Mouse (Mus musculus) E14TG2a.4 (cell line): Measurements from ENCODE around the gene Arpp21.

Source experiments
- H3K27me3 ChIP-seq: 2 replicates; pipeline ENCODE4 v1.6.1; 2014; ENCODE audit warnings: low read length, control low read depth; ENCODE audit not compliant: insufficient read depth
- H3K36me3 ChIP-seq: 2 replicates; pipeline ENCODE4 v1.6.1; 2014; ENCODE audit warnings: low read length, control low read depth; ENCODE audit not compliant: insufficient read depth
- H3K4me1 ChIP-seq: replicated peaks from 2 replicates; pipeline ENCODE4 v1.6.1; 2014; ENCODE audit warnings: low read depth, low read length, control low read depth
- H3K4me3 ChIP-seq: replicated peaks from 2 replicates; pipeline ENCODE4 v1.5.1; 2014; ENCODE audit warnings: mild to moderate bottlenecking, low read length
- H3K9me3 ChIP-seq: 2 replicates; pipeline ENCODE4 v1.6.1; 2014; ENCODE audit warnings: low read length, control low read depth
- CTCF ChIP-seq: conservative IDR thresholded peaks from 2 replicates; pipeline ENCODE4 v1.5.1; 2014; ENCODE audit warnings: low read length
- NANOG ChIP-seq: IDR thresholded peaks from 2 replicates; pipeline ENCODE4 v1.6.1; 2014; ENCODE audit warnings: borderline replicate concordance, low read length, mixed read lengths
- POU5F1 ChIP-seq: IDR thresholded peaks from 2 replicates; pipeline ENCODE4 v1.6.1; 2014; ENCODE audit warnings: low read length, borderline replicate concordance

The Arpp21 gene

DNA sequence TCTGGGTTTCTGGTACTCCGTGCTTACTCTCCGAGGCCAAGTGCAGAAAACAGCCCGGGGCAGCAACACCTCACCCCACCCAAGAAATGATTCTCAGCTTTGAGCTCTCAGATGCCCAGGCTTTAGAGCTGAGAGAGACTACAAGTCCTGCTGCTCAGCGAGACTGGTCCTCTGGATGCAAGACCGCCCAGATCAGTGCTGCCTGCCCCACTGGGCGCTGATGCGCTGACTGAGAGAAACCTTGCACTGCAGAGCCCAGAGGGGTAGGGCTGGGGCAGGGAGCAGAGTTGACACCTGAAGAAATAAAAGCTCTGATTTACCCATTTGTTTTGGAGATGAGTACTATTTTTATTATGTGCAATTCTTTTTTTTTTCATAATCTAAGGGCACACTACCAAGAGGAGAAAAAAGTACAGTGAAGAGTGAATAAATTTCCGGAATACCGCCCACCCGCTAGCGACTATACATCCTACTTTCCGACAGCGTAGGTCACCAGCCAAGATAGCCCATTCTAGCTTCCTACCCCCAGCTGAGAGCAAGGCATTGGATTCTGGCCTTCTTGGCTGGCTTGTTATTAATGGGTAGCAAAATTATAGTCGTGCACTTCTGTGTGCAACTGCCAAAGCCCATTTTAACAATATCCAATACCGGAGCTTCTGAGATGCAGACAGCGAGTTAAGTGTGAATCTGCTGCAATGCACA, at the start of gene Arpp21:
Gene Arpp21, minus strand, starts transcription at position 243 of the 702 bp plus-strand sequence.
- peak within 1 kb of the TSS; percentile 74 for H3K4me3 ChIP-seq
- H3K27me3 ChIP-seq: peaks cover 64% of the 10 kb centered on the region

DNA sequence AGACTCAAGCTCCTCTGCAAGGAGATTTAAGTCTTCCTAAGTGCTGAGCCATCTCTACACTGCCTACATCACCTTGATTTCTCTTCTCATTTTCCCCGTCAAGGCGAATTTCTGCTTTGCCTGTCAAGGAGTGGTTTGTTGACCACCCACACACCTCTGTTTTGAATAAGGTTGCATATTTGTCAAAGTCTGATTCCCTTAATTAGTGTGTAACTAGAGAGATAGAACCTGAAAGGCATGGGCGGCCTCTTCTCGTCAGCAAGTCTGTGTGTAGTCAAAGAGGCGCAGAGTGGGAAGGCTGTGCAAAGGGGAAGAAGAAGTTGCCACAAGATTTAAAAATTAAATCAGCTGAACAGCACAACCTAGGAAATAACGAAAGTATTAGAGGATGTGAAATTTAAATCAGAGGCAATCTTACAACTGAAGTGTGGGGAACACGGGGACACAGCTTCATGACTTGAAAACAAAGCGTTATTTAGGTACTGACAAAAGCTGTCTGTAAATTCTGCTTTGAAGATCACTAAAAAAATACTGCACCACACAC, 36.8 kb upstream of the Arpp21 start:
- no peak overlapping the region for H3K4me3 ChIP-seq
- peaks cover 4% of the 10 kb centered on the region; the same call in 1 of the 2 replicates for H3K9me3 ChIP-seq
- no peak for TF ChIP-seq POU5F1
- TF ChIP-seq NANOG: no peak
- TF ChIP-seq CTCF: no peak
- no peaks in the 10 kb centered on the region for H3K4me1 ChIP-seq
- no peaks in the 10 kb centered on the region for H3K36me3 ChIP-seq
- no peaks in the 10 kb centered on the region for H3K27me3 ChIP-seq

More for the DNA sequence above, at the start of gene Arpp21:
- TF ChIP-seq CTCF: no peak
- TF ChIP-seq POU5F1: no peak
- no peak for TF ChIP-seq NANOG
- Histone ChIP-seq H3K36me3 (no peaks in the 10 kb centered on the region), H3K9me3 (no peaks in the 10 kb centered on the region), H3K4me1 (peaks cover 10% of the 10 kb centered on the region)

DNA sequence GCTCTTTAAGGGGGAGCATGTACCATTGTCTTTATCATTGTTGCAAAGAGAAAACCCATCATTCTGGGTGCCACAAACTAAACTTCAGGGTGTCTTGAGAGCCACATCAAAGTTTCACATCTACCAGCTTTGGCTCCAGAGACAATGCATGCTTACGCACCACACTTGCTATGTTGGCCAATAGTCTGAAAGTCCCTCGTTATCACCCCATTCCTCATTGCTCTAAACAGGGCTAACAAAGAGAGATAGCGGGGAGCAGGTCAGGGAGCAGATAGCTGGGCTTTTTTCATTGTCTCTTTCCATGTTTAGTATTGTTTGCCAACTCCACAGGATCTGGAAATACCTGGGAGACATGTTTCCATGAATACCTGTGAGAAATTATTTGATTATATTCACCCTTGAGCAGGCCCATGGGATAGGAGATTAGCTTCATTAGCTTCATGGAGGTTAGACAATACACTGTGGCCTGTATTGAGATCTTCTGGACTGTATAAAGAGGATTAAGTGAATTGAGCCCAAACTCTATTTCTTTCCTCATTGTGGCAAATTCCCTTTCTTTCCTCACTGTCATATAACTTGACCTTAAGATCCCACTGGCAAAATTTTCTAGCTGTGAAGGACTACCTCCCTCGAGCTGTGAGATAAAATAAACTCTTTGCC, 29.4 kb upstream of the Arpp21 start:
- H3K27me3 ChIP-seq: 0 out of 2 replicates have a peak, but pooled peaks cover 2% of the 10 kb centered on the region
- H3K36me3 ChIP-seq: no peaks in the 10 kb centered on the region
- no peaks in the 10 kb centered on the region for H3K4me1 ChIP-seq
- TF ChIP-seq POU5F1 (no peak), CTCF (no peak), NANOG (no peak)
- no peak overlapping the region for H3K4me3 ChIP-seq
- H3K9me3 ChIP-seq: no peaks in the 10 kb centered on the region

DNA sequence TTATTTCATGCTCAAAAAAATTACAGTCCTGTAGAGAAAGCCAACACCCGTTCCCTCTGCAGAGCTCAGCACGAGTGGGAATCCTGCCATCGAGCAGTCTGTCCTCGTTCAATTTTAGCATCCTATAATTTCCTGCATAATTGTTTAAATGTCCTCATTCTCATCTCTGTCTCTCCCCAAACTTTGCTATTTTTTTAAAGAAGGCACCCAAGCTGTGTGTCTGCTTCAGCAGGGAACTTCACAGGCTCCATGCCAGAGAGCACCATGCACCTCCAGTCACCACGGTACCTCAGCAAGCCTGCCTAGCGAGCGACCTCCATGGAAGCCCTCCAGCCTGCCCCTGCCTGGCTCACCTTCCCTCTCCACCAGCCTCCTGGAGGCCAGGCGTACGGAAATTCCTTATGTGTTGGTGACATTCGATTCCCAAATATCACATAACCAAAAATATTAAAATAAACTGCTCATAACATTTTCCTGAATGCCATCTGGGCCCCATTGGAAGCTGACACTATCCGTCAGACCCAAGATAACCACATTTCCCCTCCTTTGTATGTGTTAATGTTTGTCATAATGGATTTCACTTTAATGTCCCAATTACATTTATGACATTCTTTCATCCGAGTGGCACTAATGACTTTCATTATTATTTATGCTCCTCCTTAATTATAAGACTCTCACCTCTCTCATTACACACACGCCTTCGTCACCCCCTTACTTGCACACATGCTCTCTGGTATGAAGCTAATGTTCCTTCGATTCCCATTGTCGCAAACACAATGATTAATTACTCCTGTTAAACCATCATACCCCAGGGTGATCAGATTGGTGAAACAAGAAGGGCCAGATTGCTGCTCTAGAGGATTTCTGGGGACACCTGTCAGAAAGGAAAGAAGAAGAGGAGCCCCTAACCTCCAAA, 26.5 kb upstream of the Arpp21 start:
- H3K4me1 ChIP-seq: no peaks in the 10 kb centered on the region
- TF ChIP-seq CTCF (no peak), POU5F1 (no peak), NANOG (no peak)
- H3K27me3 ChIP-seq: 0 out of 2 replicates have a peak, but pooled peaks cover 2% of the 10 kb centered on the region
- no peaks in the 10 kb centered on the region for H3K36me3 ChIP-seq
- no peak overlapping the region for H3K4me3 ChIP-seq
- no peaks in the 10 kb centered on the region for H3K9me3 ChIP-seq

DNA sequence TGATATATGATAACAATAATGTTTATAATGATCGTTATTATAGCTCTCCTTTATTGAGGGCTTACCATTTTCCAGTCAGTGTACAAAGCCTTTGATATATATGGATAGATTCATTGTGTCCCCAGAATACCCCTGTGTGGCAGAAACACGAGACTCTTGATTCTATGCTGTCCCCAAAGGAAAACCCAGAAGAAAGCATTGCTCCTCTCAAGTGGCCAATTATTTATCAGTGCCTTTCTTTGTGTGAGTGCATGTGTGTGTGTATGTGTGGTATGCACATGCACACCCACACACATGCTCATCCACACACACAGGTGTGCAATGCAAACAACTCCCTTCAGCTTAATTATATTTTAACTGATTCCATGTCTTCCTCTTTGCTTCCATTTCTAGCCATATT, 25.8 kb upstream of the Arpp21 start:
- 0 out of 2 replicates have a peak, but pooled peaks cover 2% of the 10 kb centered on the region for H3K27me3 ChIP-seq
- no peak for TF ChIP-seq NANOG
- no peak for TF ChIP-seq POU5F1
- TF ChIP-seq CTCF: no peak
- no peaks in the 10 kb centered on the region for H3K9me3 ChIP-seq
- no peaks in the 10 kb centered on the region for H3K36me3 ChIP-seq
- H3K4me3 ChIP-seq: no peak overlapping the region
- no peaks in the 10 kb centered on the region for H3K4me1 ChIP-seq

DNA sequence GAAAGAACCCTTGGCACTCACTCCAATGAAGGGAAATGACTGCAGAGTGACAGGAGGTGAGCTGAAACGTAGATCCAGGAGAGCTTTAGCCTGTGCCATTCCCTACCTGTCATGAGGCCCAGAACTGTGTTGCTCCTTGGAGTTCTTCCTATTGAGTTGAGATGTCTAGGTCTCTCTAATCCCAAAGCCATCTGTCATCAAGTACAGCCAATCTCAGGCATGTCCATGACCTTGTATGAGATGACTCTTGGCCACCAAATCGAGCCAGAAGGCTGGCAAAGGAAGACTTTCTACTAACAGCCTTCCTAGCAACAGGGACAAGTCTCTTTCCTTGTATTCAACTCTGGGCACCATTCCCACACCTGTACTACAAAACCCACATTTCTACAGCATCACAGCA, 25.0 kb upstream of the Arpp21 start:
- no peak for TF ChIP-seq CTCF
- no peak for TF ChIP-seq NANOG
- TF ChIP-seq POU5F1: no peak
- Histone ChIP-seq H3K36me3 (no peaks in the 10 kb centered on the region), H3K4me3 (no peak overlapping the region), H3K9me3 (no peaks in the 10 kb centered on the region), H3K27me3 (0 out of 2 replicates have a peak, but pooled peaks cover 2% of the 10 kb centered on the region), H3K4me1 (no peaks in the 10 kb centered on the region)

DNA sequence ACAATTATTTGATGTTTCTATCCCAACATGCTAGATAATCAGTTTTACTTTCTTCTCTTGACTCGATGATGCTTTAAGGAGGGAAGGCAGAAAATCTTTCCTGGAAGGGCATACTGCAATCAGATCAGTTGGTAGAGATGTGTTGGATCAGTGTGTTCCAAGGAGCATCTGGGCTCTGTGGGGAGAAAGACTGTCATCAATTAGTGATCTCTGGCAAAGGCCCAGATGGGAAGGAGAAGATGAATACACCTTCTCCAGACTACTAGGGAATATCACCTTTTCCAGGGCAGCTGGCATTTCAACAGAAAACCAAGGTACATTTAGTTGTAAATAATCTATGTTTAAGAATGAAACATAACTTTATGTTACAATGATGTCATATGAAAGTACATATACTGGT, 22.8 kb upstream of the Arpp21 start:
- Histone ChIP-seq H3K4me1 (no peaks in the 10 kb centered on the region), H3K36me3 (no peaks in the 10 kb centered on the region), H3K9me3 (no peaks in the 10 kb centered on the region), H3K4me3 (no peak overlapping the region), H3K27me3 (0 out of 2 replicates have a peak, but pooled peaks cover 2% of the 10 kb centered on the region)
- TF ChIP-seq CTCF: no peak
- no peak for TF ChIP-seq NANOG
- TF ChIP-seq POU5F1: no peak

DNA sequence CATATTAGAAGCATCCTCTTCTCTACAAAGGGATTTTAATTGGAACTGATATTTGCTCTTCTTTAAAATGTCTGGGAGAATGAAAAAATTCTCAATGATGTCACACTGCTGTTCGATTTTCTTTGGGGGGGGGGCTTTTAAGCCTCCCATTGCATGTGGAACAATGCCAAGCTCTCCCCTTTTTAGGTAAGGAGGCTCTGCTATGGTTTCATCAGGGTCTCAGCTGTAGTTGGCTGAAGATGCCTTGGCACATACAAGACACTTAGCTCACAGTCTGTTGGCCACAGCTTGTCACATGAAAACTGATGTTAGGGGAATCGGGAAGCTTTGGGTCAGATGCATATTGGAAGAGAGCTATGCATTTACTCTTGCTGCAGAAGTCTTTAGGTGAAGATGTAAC, 20.2 kb upstream of the Arpp21 start:
- Histone ChIP-seq H3K4me3 (no peak overlapping the region), H3K27me3 (no peaks in the 10 kb centered on the region), H3K4me1 (no peaks in the 10 kb centered on the region), H3K9me3 (no peaks in the 10 kb centered on the region), H3K36me3 (no peaks in the 10 kb centered on the region)
- TF ChIP-seq POU5F1 (no peak), NANOG (no peak), CTCF (no peak)
